Comparison of ENCODE assay signal across 9 mouse cellular contexts in genomic region chr3:158375885-158376284, GRCm38 (mm10).
A peak's percentile ranks its signal among the peaks of the same experiment; 100 is the strongest.
DNase-seq lines count a peak whose midpoint lies in the region; ATAC-seq lines count a peak whose summit lies in the region.
"Had no signal": no experiment of that assay in that cellular context is flagged by ENCODE, and none has a peak within 500 bp of the region (broad histone marks: within the 10 kb centered on the region; RNA-seq: fewer than 3 reads in every experiment).

No protein-coding gene starts in this region.

- H3K36me3 ChIP-seq in hindbrain, embryonic 11.5 days (ENCODE audit: control insufficient read depth, insufficient read depth, low read length) = no peaks in the 10 kb centered on the region
- no peaks in the 10 kb centered on the region for H3K36me3 ChIP-seq in hindbrain, embryonic 16.5 days (ENCODE audit: control insufficient read depth, insufficient read depth, low read length)
- H3K36me3 ChIP-seq in embryonic facial prominence, embryonic 11.5 days (replicated peaks; ENCODE audit: control insufficient read depth, insufficient read depth, low read depth, low read length) = no peaks in the 10 kb centered on the region
- no peaks in the 10 kb centered on the region for H3K36me3 ChIP-seq in midbrain, embryonic 14.5 days (ENCODE audit: control insufficient read depth, insufficient read depth, low read length)
- H3K36me3 ChIP-seq: limb, embryonic 13.5 days had no signal

- H3K27ac ChIP-seq in hindbrain, embryonic 11.5 days (ENCODE audit: low read depth, low read length) = no peak overlapping the region
- H3K27ac ChIP-seq in hindbrain, embryonic 16.5 days (ENCODE audit: low read depth, low read length) = no peak overlapping the region
- no peak overlapping the region for H3K27ac ChIP-seq in embryonic facial prominence, embryonic 11.5 days (replicated peaks; ENCODE audit: low read depth, low read length)
- no peak overlapping the region for H3K27ac ChIP-seq in midbrain, embryonic 14.5 days (replicated peaks; ENCODE audit: low read depth, low read length)
- H3K27ac ChIP-seq: limb, embryonic 13.5 days had no signal

- H3K27me3 ChIP-seq in hindbrain, embryonic 11.5 days (ENCODE audit: control insufficient read depth, insufficient read depth, low read length) = no peaks in the 10 kb centered on the region
- no peaks in the 10 kb centered on the region for H3K27me3 ChIP-seq in hindbrain, embryonic 16.5 days (replicated peaks; ENCODE audit: control insufficient read depth, insufficient read depth, low read length)
- H3K27me3 ChIP-seq in embryonic facial prominence, embryonic 11.5 days (ENCODE audit: control insufficient read depth, insufficient read depth, low read length) = no peaks in the 10 kb centered on the region
- H3K27me3 ChIP-seq in midbrain, embryonic 14.5 days (ENCODE audit: control insufficient read depth, insufficient read depth, low read length) = no peaks in the 10 kb centered on the region
- H3K27me3 ChIP-seq: limb, embryonic 13.5 days had no signal

- no peak overlapping the region for H3K4me3 ChIP-seq in hindbrain, embryonic 11.5 days (ENCODE audit: low read depth, low read length)
- no peak overlapping the region for H3K4me3 ChIP-seq in hindbrain, embryonic 16.5 days (ENCODE audit: low read length)
- no peak overlapping the region for H3K4me3 ChIP-seq in embryonic facial prominence, embryonic 11.5 days (ENCODE audit: low read depth, low read length)
- H3K4me3 ChIP-seq in midbrain, embryonic 14.5 days (replicated peaks; ENCODE audit: low read depth, low read length) = no peak overlapping the region
- H3K4me3 ChIP-seq: limb, embryonic 13.5 days had no signal

- no peaks in the 10 kb centered on the region for H3K9me3 ChIP-seq in hindbrain, embryonic 11.5 days (ENCODE audit: control insufficient read depth, low read length)
- no peaks in the 10 kb centered on the region for H3K9me3 ChIP-seq in hindbrain, embryonic 16.5 days (ENCODE audit: control insufficient read depth, low read length)
- no peaks in the 10 kb centered on the region for H3K9me3 ChIP-seq in embryonic facial prominence, embryonic 11.5 days (replicated peaks; ENCODE audit: control insufficient read depth, low read length)
- H3K9me3 ChIP-seq in midbrain, embryonic 14.5 days (ENCODE audit: control insufficient read depth, low read length) = no peaks in the 10 kb centered on the region
- H3K9me3 ChIP-seq: limb, embryonic 13.5 days had no signal

- peak; percentile 67; the same call in 1 of the 2 replicates for ATAC-seq in hindbrain, embryonic 11.5 days (ENCODE audit: low FRiP score)
- ATAC-seq in hindbrain, embryonic 16.5 days = no peak
- ATAC-seq in embryonic facial prominence, embryonic 11.5 days (replicated peaks; ENCODE audit: insufficient number of reproducible peaks, low FRiP score, low TSS enrichment, low read depth) = no peak
- ATAC-seq in midbrain, embryonic 14.5 days (ENCODE audit: low FRiP score, low TSS enrichment) = no peak
- no peak for ATAC-seq in activated CD4-positive, CD25-positive, alpha-beta regulatory T cell, adult 4 months

- DNase-seq in hindbrain, embryonic 11.5 days (ENCODE audit: low spot score) = peak; percentile 49
- DNase-seq in 416B (ENCODE audit: low read depth) (peak; percentile 56), R1 (ENCODE audit: low read depth, low spot score) (peak; percentile 43)
- peak; percentile 53 for DNase-seq in embryonic facial prominence, embryonic 11.5 days (ENCODE audit: low spot score)
- DNase-seq in midbrain, embryonic 14.5 days = peak; percentile 57
- no peak for DNase-seq in heart, adult 11 months

- no peak overlapping the region for H3K4me2 ChIP-seq in hindbrain, embryonic 11.5 days (replicated peaks; ENCODE audit: low read depth, low read length)
- H3K4me2 ChIP-seq in hindbrain, embryonic 16.5 days (ENCODE audit: low read length) = no peak overlapping the region
- no peak overlapping the region for H3K4me2 ChIP-seq in embryonic facial prominence, embryonic 11.5 days (ENCODE audit: low read depth, low read length)
- H3K4me2 ChIP-seq in midbrain, embryonic 14.5 days (ENCODE audit: low read length) = no peak overlapping the region
- H3K4me2 ChIP-seq: limb, embryonic 13.5 days had no signal

- H3K4me1 ChIP-seq in hindbrain, embryonic 11.5 days (replicated peaks; ENCODE audit: control insufficient read depth, insufficient read depth, low read length) = no peaks in the 10 kb centered on the region
- H3K4me1 ChIP-seq in hindbrain, embryonic 16.5 days (ENCODE audit: control insufficient read depth, insufficient read depth, low read depth, low read length) = no peaks in the 10 kb centered on the region
- no peaks in the 10 kb centered on the region for H3K4me1 ChIP-seq in embryonic facial prominence, embryonic 11.5 days (ENCODE audit: control insufficient read depth, insufficient read depth, low read length)
- no peaks in the 10 kb centered on the region for H3K4me1 ChIP-seq in midbrain, embryonic 14.5 days (ENCODE audit: control insufficient read depth, insufficient read depth, low read length)
- H3K4me1 ChIP-seq: limb, embryonic 13.5 days had no signal

- WGBS in hindbrain, embryonic 11.5 days = 3% methylated on average over 1 of the region's 1 CpGs
- 8% methylated on average over 1 of the region's 1 CpGs for WGBS in hindbrain, embryonic 16.5 days
- 0% methylated on average over 1 of the region's 1 CpGs for WGBS in embryonic facial prominence, embryonic 11.5 days
- WGBS in midbrain, embryonic 14.5 days = 3% methylated on average over 1 of the region's 1 CpGs

- H3K9ac ChIP-seq in hindbrain, embryonic 11.5 days (ENCODE audit: low read depth, low read length) = no peak overlapping the region
- no peak overlapping the region for H3K9ac ChIP-seq in hindbrain, embryonic 16.5 days (ENCODE audit: low read depth, low read length)
- H3K9ac ChIP-seq in embryonic facial prominence, embryonic 11.5 days (replicated peaks; ENCODE audit: low read length) = no peak overlapping the region
- H3K9ac ChIP-seq in midbrain, embryonic 14.5 days (replicated peaks; ENCODE audit: low read length) = no peak overlapping the region
- H3K9ac ChIP-seq: limb, embryonic 13.5 days had no signal
